Mouse (Mus musculus) telencephalon, adult 2 months (tissue): Measurements from ENCODE around the gene Tom1l1.

Experiments used
- DNase-seq: peaks from one replicate; pipeline ENCODE4 v3.0.0-alpha.2; 2011; ENCODE audit warnings: low read depth, low spot score

Gene Tom1l1

DNA sequence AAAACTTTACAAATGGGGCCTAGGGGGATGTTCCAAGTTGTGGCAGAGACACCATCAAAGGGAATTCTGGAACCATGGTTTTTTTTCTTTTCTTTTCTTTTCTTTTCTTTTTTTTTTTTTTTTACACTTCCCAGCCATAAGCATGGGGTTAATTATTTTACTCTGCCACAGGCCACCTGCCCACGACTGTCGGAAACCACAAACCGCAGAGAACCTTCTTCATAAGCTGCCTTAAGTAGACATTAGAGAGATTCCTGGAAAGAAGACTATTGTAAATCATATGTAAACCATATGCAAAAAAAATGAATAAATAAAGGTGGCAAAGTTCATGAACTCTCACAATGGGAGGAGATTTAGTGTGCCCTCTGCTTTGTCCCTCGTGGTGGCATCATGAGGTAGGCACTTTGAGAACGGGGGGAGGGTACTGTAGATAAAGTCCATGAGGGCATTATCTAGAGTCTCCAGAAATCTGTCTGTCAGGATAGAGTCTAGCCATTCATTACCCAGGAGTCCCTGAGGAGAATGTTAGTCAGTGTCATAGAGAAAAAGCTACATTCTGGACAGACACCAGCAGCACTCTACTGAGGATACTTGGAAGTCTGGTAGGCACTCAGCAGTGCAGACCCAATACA is 12.6 kb downstream of the Tom1l1 start:
- no peak for DNase-seq

DNA sequence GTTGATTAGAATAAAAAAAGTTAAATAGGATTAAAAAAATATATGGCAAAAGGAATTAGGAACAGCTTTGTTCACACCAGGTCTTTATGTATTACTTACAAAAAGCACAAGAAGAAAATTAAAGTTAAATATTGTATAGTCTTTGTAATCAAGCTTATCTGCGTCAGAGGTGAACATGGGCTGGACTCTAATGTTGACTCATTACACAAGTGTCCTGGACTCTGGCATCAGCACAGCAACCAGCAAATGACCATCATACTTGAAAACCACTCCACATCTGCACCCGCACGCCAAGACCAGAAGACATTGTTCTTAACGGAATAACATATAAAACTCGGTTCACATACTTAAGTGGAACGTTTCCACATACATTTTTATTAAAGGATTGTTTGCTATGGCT is 20.8 kb downstream of the Tom1l1 start:
- no peak for DNase-seq

DNA sequence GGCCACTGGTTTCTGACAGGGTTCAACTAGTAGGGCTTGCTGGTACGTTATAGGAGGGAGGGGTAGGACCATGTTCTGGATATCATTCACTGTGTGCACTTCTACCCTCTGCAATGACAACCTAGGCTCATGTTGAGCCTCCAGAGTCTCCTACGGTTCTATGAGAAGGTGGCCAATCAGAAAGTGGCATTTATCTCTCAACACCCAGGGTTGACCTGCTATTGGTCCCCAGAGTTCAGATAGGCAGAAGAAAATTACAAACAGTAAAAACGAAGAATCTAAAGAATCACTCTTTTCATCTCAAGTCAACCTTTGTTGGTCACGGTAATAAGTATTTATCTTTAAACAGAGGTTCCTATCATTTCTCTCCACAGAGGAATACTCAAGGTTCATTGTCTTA is 21.2 kb downstream of the Tom1l1 start:
- DNase-seq = no peak

DNA sequence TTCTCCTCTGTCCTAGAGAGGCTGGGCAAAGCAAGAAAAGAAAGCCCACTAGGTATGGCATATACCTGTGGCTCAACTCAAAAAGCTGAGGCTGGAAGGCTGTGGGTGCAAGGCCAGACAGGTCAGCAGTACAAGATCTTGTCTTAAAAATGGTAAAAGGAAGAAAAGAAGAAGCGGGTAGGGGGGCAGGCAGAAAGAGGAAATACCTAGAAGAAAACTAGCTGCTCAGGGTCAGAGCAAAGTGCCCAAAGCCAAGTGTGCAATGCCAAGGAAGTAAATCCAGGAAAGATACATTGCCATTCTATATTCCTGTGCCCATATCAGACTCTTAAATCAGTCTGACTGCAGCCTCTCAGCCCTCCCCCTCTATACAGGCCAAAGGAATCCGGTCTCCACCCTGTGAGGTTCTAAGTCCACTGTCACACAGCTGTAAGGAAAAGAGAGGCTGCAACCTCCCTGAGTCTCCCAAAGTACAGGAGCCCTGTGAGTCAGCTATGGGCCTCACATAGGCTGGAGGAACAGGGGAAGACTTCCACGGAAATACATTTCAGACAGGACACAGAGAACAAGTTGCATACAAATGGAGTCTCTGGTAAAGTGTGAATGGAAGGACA is 21.9 kb downstream of the Tom1l1 start:
- no peak for DNase-seq

DNA sequence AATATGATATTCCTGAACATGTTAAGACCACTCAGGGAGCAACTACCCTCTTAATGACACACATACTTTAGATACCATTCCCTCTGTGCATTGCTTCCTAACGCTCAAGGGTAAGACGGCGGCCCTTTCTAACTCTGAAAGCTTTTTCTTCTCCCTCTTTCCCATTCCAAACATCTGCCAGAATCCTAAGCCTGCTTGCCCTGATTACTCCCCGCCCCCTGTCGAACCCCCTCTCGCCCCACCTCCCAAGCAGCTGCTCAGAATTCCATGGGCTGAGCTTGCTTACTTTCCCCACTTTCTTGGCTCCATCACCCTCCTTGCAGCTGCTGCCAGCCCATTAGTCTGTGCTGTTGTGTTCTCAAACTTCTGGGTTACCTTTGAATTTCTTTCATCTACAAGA is 23.0 kb downstream of the Tom1l1 start:
- DNase-seq = no peak

DNA sequence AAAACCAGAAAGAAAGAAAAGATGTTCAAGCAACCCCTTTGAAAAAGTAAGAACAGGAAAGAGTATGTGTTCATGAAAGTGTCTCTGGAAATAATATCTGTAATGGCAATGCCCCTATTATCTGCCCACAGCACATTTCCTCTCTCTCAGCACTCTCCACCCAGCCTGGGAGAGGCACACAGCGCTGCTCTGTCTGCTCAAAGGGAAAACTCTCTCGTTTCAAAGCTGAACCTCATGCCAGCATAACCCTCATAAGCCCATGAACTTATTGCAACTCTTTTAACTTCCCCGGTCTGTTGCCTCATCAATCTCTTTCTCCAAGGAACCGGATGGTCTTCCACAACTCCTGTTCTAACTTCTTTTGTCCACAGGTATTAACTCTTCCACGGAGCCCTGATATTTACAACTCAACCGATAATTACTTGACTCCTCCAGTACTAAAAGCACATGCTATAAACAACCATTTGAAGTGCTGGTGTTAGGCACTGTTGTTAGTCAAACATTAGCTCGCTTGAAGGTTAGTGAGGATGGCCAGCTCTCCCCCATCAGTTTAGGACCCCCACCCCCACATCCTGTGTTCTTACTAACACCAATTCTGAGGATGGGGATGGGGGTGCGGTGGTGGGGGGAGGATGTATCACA is 23.7 kb downstream of the Tom1l1 start:
- DNase-seq = no peak

DNA sequence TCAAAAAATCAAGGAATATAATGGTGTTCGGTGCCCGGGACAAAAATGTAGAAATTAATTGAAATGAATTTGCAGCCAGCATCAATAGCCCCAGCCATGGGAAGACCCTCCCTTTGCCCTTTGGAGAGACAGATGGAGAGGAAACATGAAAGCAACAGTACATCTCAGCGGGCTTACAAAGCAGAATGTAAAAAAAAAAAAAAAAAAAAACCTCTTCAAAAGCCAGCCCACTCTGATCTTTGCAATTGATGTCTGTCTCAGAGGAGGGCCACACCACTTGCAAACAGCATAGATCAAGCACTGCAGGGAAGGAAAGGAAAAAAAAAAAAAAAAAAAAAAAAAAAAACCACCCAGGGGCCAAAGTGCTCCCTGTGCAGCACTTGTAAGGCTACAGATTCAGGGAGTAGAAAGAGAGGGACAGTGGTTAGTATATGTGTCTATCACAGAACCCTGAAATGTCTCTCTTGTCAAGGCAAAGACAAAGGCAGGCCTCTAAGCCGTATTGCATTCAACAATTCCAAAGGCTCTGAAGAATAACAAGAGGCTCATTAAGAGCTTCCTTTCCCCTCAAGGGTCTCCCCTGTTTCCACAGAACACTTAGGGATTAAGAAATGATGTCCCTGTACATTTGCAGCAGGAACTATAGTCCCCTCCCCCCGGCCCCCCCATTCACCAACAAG is 24.4 kb downstream of the Tom1l1 start:
- no peak for DNase-seq

DNA sequence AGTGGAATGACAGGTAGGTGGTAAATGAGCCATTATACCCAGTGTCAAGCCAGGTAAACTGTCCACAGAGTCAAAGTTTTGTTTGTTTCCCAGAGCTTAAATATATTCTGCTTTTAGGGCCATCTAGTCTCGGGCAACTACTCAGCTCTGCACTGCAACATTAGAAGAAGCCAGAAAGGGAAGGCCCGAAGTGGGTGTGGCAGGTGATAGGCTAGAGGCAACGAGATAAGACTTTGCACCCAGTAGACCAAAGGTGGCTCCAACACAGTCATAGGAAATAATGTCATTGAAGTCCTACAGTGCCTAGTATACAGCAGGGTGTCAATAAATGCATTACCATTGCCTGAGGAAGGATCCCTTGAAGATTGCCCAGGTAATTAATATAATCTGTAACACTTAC is 25.1 kb downstream of the Tom1l1 start:
- DNase-seq = no peak

DNA sequence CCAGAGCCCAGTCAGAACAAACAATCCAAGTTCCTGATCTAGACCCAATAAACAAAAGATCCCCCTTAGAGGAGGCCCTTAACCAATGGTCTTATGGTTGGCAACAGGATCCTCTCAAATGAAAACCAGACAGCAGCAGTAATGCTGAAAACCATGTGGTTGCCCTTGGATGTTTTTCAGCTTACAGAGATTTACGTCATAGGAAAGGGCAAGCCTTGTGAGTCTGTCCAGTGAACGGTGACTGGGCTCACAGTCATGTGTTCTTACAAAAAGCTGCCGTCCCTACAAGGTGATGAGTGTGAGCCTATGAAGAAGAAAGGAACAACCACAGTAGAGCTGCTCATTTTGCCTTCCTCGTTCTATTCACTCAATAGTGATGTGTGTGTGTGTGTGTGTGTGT is 27.5 kb downstream of the Tom1l1 start:
- DNase-seq = no peak

DNA sequence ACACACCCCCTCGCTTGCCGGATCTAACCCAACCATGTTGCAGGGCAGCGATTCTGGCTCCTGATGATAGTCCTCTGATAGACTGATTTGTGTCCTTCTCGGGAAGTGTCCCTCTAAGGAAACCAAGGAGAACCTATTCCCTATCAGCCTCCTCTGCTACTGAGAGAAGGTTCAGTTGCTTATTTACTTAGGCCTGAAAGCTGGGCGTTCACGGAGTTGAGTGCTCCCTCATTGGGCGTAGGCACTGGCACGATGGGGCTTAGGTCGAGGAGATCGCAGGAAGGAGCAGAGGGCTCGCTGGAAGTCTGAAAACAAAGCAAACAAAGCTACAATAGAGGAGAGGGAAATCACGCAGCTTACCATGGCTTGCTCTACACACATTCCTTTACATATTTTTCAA is 30.6 kb downstream of the Tom1l1 start:
- DNase-seq = no peak

DNA sequence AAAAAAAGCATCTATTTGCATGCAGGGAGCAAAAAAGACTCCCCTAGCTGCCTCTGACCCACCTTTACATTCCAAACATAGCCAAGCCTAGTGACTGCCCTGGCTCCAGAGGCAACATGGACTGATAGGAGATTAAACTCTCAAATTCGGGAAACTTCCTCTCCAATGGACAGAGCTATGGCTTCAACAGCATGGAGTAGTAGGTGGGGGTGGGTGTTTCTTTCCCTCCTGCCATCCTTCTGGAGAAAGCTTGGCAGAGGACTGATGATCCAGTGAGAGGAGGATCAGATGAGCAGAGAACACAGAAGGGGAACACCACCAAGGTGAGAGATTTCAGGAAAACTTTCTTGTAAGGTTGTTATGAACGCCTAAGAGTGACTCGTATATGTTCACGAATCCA is 35.6 kb downstream of the Tom1l1 start:
- peak; percentile 10 for DNase-seq

DNA sequence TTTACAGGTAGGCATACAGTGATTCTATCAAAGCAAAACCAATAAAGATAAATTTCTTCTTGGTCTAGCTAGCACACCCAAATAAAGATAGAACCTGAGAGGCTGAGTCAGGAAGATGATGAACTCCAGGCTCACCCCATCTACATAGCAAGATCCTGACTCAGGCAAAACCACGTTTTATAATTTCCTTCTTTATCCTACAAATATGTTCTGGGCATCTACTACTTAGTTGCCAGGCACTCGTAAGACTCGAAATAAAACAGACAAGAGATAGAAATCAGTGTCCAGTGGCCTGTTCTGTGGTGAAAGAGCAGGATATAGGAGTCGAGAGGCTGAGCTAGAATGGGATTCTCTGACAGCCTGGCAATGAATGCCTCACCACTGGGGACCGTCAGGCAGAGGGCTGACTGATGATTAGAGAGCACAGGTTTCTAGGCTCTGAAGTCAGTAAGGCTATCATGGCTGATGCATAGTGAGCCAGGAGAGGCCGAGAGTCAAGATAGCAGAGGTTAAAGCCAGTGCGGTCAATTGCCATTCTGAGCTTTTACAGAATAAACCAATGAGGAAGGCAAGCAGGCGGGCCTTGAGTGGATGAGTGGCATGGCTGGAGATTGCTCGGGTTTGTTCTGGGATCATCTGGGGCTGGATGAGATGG is 37.8 kb downstream of the Tom1l1 start:
- DNase-seq = no peak

DNA sequence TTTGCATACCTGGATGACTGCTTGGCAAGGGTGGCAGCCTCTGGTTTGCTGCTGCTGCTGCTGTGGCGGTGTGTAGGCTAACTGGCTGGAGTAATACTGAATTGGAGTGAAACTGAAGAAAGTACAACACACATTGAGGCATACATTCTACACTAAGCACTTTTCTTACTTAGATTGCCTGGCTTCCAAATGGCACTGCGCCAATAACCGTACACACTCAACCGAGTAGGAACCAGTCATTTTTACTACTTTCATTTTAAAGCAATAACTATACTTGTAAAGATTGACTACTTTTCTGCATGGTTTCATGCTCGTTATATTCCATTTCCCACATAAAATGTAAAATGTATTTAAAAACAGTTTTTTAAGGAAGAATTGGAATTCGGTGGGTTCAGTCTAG is 38.4 kb downstream of the Tom1l1 start:
- DNase-seq = no peak

DNA sequence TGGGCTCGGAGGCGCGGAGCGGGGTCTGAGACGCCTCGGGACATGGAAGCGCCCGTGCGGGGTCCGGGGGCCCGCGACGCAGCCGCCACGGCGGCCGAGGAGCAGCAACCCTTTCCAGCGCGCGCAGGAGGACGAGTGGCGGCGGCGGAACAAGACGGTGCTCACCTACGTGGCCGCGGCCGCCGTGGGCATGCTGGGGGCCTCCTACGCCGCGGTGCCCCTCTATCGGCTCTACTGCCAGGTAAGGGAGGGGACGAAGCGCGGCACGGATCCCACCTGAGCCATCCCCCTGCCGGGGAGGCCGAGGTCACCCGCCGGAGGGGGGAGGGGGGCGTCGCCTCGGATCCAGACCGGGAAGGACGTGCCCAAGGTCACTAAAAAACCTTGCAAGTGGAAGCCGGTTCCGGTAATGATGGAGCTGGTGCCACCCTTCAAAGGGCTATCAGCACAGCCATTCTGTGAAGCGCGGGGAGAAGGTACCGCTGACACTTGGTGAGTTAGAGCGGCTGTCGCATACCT is 49.8 kb downstream of the Tom1l1 start:
- DNase-seq = no peak

DNA sequence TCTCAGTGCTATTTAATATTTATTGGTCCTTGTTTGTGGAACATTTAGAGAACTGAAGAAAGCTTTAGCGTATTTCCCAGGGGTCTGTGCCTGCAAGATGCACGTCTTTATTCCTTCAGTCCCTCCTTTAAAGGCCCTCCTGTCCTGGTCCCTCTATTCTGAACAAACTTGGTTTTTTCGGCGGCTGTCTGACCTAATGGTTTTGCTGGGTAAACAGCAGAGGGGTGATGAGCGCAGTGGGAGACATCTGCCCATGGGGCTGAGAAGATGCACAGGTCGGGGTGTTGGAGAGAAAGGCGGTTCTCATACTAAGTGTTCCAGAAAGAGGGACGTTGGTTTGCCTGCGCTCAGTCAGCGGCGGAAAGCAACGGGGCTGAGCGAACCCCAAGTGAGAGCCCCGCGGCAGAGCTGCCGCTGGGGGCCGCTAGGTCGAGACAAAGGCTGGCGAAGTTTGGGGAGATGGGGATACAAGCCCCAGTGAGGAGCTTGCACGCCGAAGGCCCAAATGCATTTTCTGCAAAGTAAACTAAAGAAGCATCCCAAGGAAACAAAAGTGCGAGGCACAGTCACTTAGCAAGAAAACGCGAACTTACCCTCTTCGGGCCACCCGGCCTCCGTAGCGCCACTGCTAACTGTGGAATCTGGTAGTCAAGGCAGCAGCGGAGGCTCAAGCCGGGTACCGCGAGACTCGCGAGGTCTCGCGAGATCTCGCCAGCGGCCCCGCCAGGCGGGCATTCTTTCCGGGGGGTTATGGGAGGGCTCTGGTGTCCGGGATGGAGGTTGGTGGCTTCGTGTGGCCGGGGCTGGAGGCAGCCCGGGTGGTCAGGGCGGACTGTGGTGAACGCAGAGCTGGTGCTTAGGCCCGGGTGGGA is 50.5 kb downstream of the Tom1l1 start, which contains the start of the genes Stxbp4 and Cox11:
TSS of gene Stxbp4 (minus strand) at position 645 of the 872 bp plus-strand sequence.
TSS of gene Cox11 (plus strand) at position 734 of the 872 bp plus-strand sequence.
- DNase-seq = peak; percentile 97

DNA sequence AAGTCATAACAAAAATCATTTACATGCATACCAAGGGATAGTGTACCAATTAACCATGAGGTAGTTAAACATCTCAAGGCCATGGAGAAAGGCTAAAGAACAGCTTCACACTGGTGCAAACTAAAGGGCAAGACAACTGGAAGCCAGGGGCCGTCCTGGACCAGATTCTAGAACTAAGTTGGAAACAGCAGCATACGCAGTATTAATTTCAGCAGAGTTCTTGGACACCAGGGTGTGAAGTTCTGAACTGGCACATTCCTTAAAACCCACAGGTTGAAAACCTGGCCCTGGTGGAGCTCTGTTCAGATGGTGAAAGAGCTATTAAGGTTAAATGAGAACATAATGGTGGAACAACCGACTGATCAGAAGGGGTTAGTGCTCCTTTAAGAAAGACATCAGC is 53.5 kb downstream of the Tom1l1 start:
- DNase-seq = no peak

DNA sequence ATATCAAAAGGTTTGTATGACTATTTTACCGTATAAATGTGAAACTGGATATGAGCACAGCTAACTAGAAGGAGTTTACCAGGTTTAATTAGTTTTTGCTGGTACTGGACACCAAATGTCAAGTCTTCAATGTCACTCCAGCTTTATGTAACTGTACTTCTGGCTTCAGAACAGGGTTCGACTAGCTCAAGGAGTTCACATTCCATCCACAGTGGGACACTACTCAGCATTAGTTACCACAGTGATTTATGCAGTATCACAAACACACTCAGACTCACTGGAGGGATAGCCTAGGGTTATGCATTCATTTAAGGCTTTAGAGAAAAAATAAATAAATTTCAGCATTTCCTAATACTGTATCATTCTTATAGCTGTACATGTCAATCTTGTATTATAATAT is 55.7 kb downstream of the Tom1l1 start:
- no peak for DNase-seq

DNA sequence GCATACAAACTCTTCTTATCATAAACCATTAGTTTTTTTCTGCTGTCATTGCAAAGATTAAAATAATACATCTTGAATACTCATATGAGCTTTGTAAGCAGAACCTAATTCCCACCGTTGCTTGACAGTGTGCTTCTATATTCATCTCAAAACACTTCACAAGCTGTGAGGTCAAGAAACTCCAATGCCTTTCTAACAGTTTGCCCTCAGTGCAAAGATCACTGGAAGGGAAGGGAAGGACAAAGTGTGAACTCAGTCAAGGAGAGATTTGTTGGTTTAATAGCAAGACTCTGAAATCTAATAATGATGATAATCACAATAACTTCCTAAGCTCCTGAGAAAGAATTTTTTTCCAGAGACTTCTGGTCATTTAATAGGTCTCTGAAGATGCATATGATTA is 60.4 kb downstream of the Tom1l1 start:
- no peak for DNase-seq

DNA sequence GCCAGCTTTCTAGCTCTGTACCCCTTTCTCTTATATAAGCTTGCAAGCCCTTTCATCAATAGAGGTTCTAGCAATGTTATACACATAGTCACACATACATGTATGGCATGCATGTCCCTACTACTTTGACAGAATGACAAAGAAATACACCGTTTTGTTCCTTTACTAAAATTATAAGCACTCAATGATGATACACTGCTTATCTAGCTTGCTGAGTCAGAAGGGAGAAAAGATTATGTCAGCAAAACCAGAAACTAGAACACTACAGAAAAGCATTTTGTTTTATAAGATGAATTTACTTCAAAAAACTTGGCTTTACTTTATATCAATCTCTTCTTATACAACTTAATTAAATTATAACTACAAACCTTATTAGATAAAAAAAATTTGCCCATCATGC is 63.0 kb downstream of the Tom1l1 start:
- DNase-seq = no peak

DNA sequence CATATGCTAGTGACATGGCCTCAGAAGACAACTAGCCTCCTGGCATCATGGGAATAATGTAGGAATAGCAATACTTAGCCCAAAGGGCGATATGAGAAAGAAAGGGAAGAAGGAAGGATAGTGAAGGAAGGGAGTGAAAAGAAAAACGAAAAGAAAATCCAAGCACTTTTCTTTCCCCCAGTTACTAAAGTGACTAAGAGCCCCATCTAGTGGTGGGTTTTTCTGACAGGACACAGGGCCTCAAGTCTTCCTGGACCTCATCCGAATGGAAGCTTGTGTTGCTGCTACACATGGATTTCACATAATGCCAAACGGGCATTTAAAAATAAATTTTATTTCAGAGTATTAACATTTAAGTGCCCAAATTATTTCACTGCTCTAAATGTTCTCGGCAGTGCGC is 64.7 kb downstream of the Tom1l1 start:
- peak; percentile 47 for DNase-seq

DNA sequence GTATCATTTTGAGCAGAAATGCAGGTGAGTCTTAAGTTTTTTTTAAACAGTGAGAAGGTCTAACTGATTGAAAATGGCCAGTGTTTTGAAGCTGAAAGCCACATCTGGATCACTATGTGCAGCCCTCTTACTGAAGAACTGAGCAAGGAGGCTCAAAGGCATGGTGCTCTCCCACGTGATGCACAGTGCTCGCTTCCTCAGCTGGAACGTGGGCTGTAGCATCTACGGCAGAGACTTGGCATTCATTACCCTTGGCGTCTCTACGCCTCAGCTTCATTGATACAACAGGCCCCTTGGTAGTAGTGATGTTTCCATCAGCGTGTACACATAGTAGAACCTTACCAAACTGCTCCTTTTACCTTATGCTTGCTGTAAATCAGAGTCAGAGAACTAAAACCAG is 65.7 kb downstream of the Tom1l1 start:
- no peak for DNase-seq
